Mouse (Mus musculus) heart, embryonic 11.5 days (tissue): Measurements from ENCODE around the gene Spaar. TPM values are rescaled to one million over a fixed set of nuclear protein-coding genes. Genes with fewer than 3 reads are reported as not detected.
A peak's percentile ranks its signal among the peaks of the same experiment; 100 is the strongest.

Experiments
- ATAC-seq: fragments of 200-750 bp; cut with Nextera tagmentation; replicated peaks from 2 replicates; pipeline ENCODE4 v1.8.0; 2017; ENCODE audit warnings: moderate library complexity; ENCODE audit not compliant: insufficient number of reproducible peaks, low FRiP score, low TSS enrichment
- H3K27ac ChIP-seq: fragments of 300-500 bp; sonication (generic); 2 replicates; pipeline ENCODE4 v1.5.1; 2014; ENCODE audit warnings: mild to moderate bottlenecking, low read depth, low read length
- H3K27me3 ChIP-seq: fragments of 300-500 bp; sonication (generic); 2 replicates; pipeline ENCODE4 v1.6.1; 2014; ENCODE audit warnings: mild to moderate bottlenecking, low read length, mixed read lengths; ENCODE audit not compliant: control insufficient read depth, insufficient read depth
- H3K36me3 ChIP-seq: fragments of 300-500 bp; sonication (generic); 2 replicates; pipeline ENCODE4 v1.6.1; 2014; ENCODE audit warnings: mild to moderate bottlenecking, low read length, moderate library complexity, mixed read lengths; ENCODE audit not compliant: control insufficient read depth, insufficient read depth
- H3K4me1 ChIP-seq: fragments of 300-500 bp; sonication (generic); 2 replicates; pipeline ENCODE4 v1.6.1; 2014; ENCODE audit warnings: low read length; ENCODE audit not compliant: control insufficient read depth, insufficient read depth
- H3K4me2 ChIP-seq: fragments of 300-500 bp; sonication (generic); 2 replicates; pipeline ENCODE4 v1.6.1; 2014; ENCODE audit warnings: mild to moderate bottlenecking, moderate library complexity
- H3K4me3 ChIP-seq: fragments of 300-500 bp; sonication (generic); 2 replicates; pipeline ENCODE4 v1.5.1; 2014; ENCODE audit warnings: low read depth, low read length
- H3K9ac ChIP-seq: fragments of 300-500 bp; sonication (generic); 2 replicates; pipeline ENCODE4 v1.6.1; 2014; ENCODE audit warnings: mild to moderate bottlenecking, low read depth, low read length, moderate library complexity
- H3K9me3 ChIP-seq: fragments of 300-500 bp; sonication (generic); replicated peaks from 2 replicates; pipeline ENCODE4 v1.6.1; 2016; ENCODE audit warnings: low read length; ENCODE audit not compliant: control insufficient read depth
- WGBS: fragments of 180-500 bp; shearing (Covaris S2); extraction: QIAGEN DNeasy Blood & Tissue Kit; methylation state at CpG from one replicate; pipeline ENCODE4 v1.1.7; 2014; ENCODE audit not compliant: insufficient replicate concordance; 5-methylcytosine and 5-hydroxymethylcytosine counted together
- polyA plus RNA-seq: library from polyadenylated mRNA; unstranded; fragments of >200 nt; fragmentation: Nextera tagmentation; extraction: Ambion mirVana; gene quantifications from 2 replicates; pipeline ENCODE4 v1.2.1, GENCODE M21; 2014

Spaar gene
- polyA plus RNA-seq, 1 experiment from 2014 or later: 0.16 TPM

- Histone ChIP-seq H3K27ac (no peak overlapping the region), H3K4me3 (no peak overlapping the region), H3K36me3 (no peaks in the 10 kb centered on the region), H3K9ac (no peak overlapping the region), H3K4me2 (no peak overlapping the region), H3K9me3 (no peaks in the 10 kb centered on the region), H3K4me1 (no peaks in the 10 kb centered on the region), H3K27me3 (no peaks in the 10 kb centered on the region)
- ATAC-seq: no peak
- WGBS: 63% methylated on average over 6 of the region's 6 CpGs
Measured at GRCm38 (mm10) chr4:43703439-43703838, 26.4 kb upstream of the Spaar start.

- Histone ChIP-seq H3K27ac (no peak overlapping the region), H3K36me3 (no peaks in the 10 kb centered on the region), H3K4me2 (no peak overlapping the region), H3K27me3 (no peaks in the 10 kb centered on the region), H3K4me1 (no peaks in the 10 kb centered on the region), H3K4me3 (no peak overlapping the region), H3K9ac (no peak overlapping the region), H3K9me3 (no peaks in the 10 kb centered on the region)
- 84% methylated on average over 8 of the region's 8 CpGs for WGBS
- ATAC-seq: no peak
Measured at GRCm38 (mm10) chr4:43703851-43704250, 26.0 kb upstream of the Spaar start.

DNA sequence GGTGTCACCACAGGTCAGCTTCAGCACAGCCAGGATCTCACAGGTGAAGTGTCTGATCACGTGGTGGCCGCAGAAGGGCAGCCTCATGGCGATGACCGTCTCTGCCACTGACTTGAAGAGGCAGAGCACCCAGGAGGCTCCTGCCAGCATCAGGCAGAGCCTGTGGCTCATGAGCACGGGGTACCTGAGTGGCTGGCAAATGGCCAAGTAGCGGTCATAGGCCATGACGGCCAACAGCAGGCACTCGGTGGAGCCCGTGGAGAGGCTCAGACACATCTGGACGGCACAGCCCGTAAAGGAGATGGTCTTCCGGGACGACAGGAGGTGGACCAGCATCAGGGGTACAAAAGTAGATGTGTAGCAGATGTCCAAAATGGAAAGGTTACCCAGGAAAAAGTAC, 23.8 kb upstream of the Spaar start:
- H3K4me2 ChIP-seq: no peak overlapping the region
- no peak for ATAC-seq
- H3K27me3 ChIP-seq: no peaks in the 10 kb centered on the region
- no peak overlapping the region for H3K9ac ChIP-seq
- no peaks in the 10 kb centered on the region for H3K9me3 ChIP-seq
- 81% methylated on average over 13 of the region's 13 CpGs for WGBS
- no peaks in the 10 kb centered on the region for H3K36me3 ChIP-seq
- H3K4me3 ChIP-seq: no peak overlapping the region
- H3K4me1 ChIP-seq: no peaks in the 10 kb centered on the region
- no peak overlapping the region for H3K27ac ChIP-seq

DNA sequence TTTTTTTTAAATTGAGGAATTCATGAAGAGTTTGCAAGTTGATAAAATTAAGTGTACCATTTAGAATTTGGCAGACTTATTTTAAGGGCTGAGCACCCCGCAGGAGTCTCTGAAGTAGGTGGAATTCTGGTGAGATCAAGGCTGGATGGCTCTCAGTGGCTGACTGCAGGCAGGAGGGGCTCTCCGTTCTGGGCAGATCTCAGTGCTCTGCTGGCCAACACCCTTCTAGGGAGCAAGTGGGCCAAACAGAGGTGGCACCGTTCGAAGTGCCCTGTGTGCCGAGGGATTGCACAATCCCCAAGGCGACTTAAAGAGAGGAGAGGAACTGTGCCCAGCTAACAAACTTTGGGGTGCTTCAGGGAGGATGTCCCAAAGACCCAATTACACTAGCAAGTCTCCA, 20.0 kb upstream of the Spaar start, which contains the start of gene Olfr71:
Gene Olfr71, minus strand, starts transcription at position 387 of the 400 bp plus-strand sequence.
- H3K9me3 ChIP-seq: no peaks in the 10 kb centered on the region
- no peak within 1 kb of the TSS for H3K27ac ChIP-seq
- 0 out of 2 replicates have a peak, but pooled peaks cover 4% of the 10 kb centered on the region for H3K4me1 ChIP-seq
- WGBS: 69% methylated on average over 6 of the region's 6 CpGs
- H3K9ac ChIP-seq: no peak within 1 kb of the TSS
- ATAC-seq: no peak
- no peaks in the 10 kb centered on the region for H3K27me3 ChIP-seq
- H3K4me2 ChIP-seq: no peak within 1 kb of the TSS
- H3K36me3 ChIP-seq: no peaks in the 10 kb centered on the region
- H3K4me3 ChIP-seq: no peak within 1 kb of the TSS

- Histone ChIP-seq H3K27ac (no peak overlapping the region), H3K4me3 (no peak overlapping the region), H3K9me3 (no peaks in the 10 kb centered on the region), H3K4me1 (0 out of 2 replicates have a peak, but pooled peaks cover 4% of the 10 kb centered on the region), H3K36me3 (no peaks in the 10 kb centered on the region), H3K4me2 (peak overlapping the region; percentile 33; the same call in 1 of the 2 replicates), H3K27me3 (no peaks in the 10 kb centered on the region), H3K9ac (no peak overlapping the region)
- WGBS: 4% methylated on average over 2 of the region's 2 CpGs
- no peak for ATAC-seq
Measured at GRCm38 (mm10) chr4:43711821-43712220, 18.0 kb upstream of the Spaar start.

DNA sequence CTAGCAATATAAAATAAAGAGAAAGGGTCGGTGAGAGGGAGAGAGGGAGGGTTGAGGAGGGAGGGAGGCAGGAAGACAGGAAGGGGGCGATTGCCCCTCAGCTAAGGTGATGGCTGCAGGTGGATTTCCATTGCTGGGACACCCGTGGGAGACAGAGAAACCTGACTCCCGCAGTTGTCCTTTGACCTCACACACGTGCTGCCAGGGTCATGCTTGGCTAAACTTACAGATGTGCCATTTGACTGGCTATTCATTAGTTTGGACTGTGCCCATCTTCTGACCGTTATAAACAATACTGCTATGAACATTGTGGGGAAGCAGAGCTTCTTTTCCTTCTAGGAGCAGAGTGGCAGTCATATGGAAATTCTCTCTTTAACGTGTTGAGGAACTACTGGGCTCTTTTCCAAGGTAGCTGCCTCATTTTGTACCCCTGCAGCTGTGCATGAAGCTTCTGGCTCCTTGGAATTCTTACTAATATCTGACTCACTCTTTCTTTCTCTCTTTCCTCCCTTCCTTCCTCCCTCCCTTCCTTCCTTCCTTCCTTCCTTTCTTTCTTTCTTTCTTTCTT, 16.1 kb upstream of the Spaar start:
- Histone ChIP-seq H3K4me3 (no peak overlapping the region), H3K36me3 (no peaks in the 10 kb centered on the region), H3K27me3 (no peaks in the 10 kb centered on the region), H3K9me3 (no peaks in the 10 kb centered on the region), H3K27ac (no peak overlapping the region), H3K9ac (no peak overlapping the region), H3K4me2 (no peak overlapping the region), H3K4me1 (0 out of 2 replicates have a peak, but pooled peaks cover 4% of the 10 kb centered on the region)
- ATAC-seq: no peak
- 48% methylated on average over 7 of the region's 7 CpGs for WGBS

DNA sequence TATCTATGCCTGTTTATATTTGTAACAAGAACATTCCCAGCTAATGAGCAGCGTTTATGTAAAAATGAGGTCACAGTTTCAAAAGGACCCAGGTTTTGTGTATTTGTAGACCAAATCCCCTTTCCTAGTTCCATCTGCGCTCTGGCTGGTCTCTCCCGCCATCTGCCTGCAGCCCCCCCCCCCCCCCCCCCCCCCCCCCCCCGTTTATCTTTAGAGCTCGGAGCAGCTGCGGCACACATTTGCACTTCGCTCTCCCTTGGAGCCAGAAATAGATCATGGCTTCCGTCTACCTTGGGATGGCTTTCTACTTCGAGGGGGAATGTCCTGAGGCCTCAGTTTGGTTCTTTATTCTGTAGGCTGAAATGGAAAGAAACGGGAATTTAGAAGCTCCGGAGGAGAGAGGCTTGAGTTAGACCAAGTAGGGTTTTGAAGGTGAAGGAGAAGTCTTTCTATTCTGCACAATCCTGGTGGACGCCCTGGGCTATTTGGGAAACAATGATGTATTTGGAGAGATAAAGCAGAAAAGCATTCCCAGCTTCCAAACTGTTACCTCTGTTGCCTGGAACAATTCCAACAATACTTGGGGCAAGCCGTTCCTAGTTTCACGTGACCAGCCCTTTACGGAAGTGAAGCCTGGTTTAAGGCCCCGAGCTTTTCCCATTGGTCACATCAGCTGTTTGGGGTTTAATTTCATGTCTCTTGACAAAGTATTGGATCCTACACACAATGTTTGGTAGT, 9.2 kb upstream of the Spaar start:
- H3K9ac ChIP-seq: no peak overlapping the region
- no peaks in the 10 kb centered on the region for H3K27me3 ChIP-seq
- WGBS: 44% methylated on average over 14 of the region's 16 CpGs
- H3K36me3 ChIP-seq: no peaks in the 10 kb centered on the region
- H3K27ac ChIP-seq: peak overlapping the region; percentile 57
- no peaks in the 10 kb centered on the region for H3K9me3 ChIP-seq
- H3K4me1 ChIP-seq: no peaks in the 10 kb centered on the region; the same call in 1 of the 2 replicates
- ATAC-seq: no peak
- no peak overlapping the region for H3K4me3 ChIP-seq
- H3K4me2 ChIP-seq: peak overlapping the region; percentile 22; the same call in 1 of the 2 replicates

DNA sequence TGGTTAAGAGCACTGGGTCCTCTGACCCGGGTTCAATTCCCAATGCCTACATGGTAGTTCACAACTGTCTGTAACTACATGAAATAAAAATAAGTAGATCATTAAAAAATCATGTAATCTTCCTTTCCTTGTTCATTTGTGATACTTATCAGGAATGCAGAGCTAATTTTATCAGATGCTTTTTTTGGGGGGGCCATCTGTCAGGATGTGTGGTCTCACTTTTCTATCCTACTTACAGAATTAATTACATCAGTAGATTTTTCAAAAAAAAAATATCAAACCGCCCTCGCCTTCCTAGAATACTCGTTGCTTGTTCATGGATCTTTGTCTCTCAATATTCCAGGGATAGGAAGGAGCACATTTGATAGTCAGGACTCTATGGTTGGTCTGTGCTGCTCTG, 7.6 kb upstream of the Spaar start:
- Histone ChIP-seq H3K4me3 (no peak overlapping the region), H3K27me3 (no peaks in the 10 kb centered on the region), H3K27ac (no peak overlapping the region), H3K9me3 (no peaks in the 10 kb centered on the region), H3K4me2 (no peak overlapping the region), H3K4me1 (peaks cover 6% of the 10 kb centered on the region), H3K36me3 (no peaks in the 10 kb centered on the region), H3K9ac (no peak overlapping the region)
- no peak for ATAC-seq
- 82% methylated on average over 4 of the region's 4 CpGs for WGBS

DNA sequence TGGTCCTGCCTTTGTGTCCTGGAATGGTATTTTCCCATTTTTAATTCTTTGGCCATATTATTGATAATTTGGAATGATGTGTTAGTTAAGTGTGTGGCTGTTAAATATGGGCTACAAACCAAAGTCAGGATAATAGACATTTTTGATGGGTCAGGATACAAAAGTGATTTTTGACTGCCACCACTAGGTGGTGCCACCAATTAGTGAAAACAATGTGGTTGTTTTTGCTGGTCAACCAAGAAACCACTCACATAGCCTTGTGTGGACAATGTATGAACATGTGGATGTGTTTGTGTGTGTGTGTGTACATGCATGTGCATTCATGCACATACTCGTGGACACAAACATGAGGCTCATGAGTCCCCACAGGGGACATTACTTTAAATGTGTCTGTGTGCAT, 5.1 kb upstream of the Spaar start:
- 10% methylated on average over 1 of the region's 1 CpGs for WGBS
- H3K9ac ChIP-seq: no peak overlapping the region
- no peak overlapping the region for H3K27ac ChIP-seq
- H3K4me2 ChIP-seq: no peak overlapping the region
- no peaks in the 10 kb centered on the region for H3K9me3 ChIP-seq
- ATAC-seq: no peak
- H3K4me3 ChIP-seq: no peak overlapping the region
- H3K27me3 ChIP-seq: no peaks in the 10 kb centered on the region
- peaks cover 31% of the 10 kb centered on the region for H3K4me1 ChIP-seq
- no peaks in the 10 kb centered on the region for H3K36me3 ChIP-seq
